Mouse (Mus musculus) cerebellum, adult 18-20 months (tissue): ENCODE measurements around the gene Otof.

Experiments used
- DNase-seq, 2 experiments: peaks; one replicate each; pipeline ENCODE4 v3.0.0; 2021

The Otof gene

GRCm38 (mm10) chr5:30461821-30462220 is at the start of gene Otof:
Gene Otof (minus strand): TSS chr5:30461932.
- DNase-seq, result peak; percentile 50 to 52

GRCm38 (mm10) chr5:30497299-30497698 is 35.6 kb upstream of the Otof start:
- no peak for DNase-seq

GRCm38 (mm10) chr5:30496821-30497220 is 35.1 kb upstream of the Otof start:
- no peak for DNase-seq

GRCm38 (mm10) chr5:30495288-30495687 is 33.6 kb upstream of the Otof start:
- no peak for DNase-seq

GRCm38 (mm10) chr5:30494606-30495005 is 32.9 kb upstream of the Otof start:
- no peak for DNase-seq

GRCm38 (mm10) chr5:30493723-30494122 is 32.0 kb upstream of the Otof start:
- DNase-seq, result no peak

GRCm38 (mm10) chr5:30490845-30491244 is 29.1 kb upstream of the Otof start:
- DNase-seq, result no peak

GRCm38 (mm10) chr5:30490215-30490614 is 28.5 kb upstream of the Otof start:
- no peak for DNase-seq

- DNase-seq, result no peak
Measured at GRCm38 (mm10) chr5:30485136-30485535, 23.4 kb upstream of the Otof start.

GRCm38 (mm10) chr5:30484591-30484990 is 22.9 kb upstream of the Otof start:
- no peak for DNase-seq

GRCm38 (mm10) chr5:30483533-30483932 is 21.8 kb upstream of the Otof start:
- peak; percentile 30 to 34 for DNase-seq

- peak; percentile 72 to 77 for DNase-seq
Measured at GRCm38 (mm10) chr5:30482319-30482718, 20.6 kb upstream of the Otof start.

- DNase-seq, result peak; percentile 36 to 42
Measured at GRCm38 (mm10) chr5:30476534-30476933, 14.8 kb upstream of the Otof start.

- DNase-seq, result no peak
Measured at GRCm38 (mm10) chr5:30472148-30472547, 10.4 kb upstream of the Otof start.

- DNase-seq, result no peak
Measured at GRCm38 (mm10) chr5:30470454-30470853, 8.7 kb upstream of the Otof start.

- no peak for DNase-seq
Measured at GRCm38 (mm10) chr5:30466315-30466714, 4.6 kb upstream of the Otof start.

- peak in 1 of 2 experiments; percentile 14 for DNase-seq
Measured at GRCm38 (mm10) chr5:30465861-30466260, 4.1 kb upstream of the Otof start, which contains the start of gene 1700001C02Rik. Gene 1700001C02Rik (plus strand): TSS chr5:30466047.

GRCm38 (mm10) chr5:30460155-30460554 is 1.6 kb downstream of the Otof start:
- no peak for DNase-seq

GRCm38 (mm10) chr5:30456056-30456455 is 5.7 kb downstream of the Otof start:
- DNase-seq, result no peak

GRCm38 (mm10) chr5:30444327-30444895 is 17.3 kb downstream of the Otof start:
- DNase-seq, result no peak

GRCm38 (mm10) chr5:30442196-30442595 is 19.5 kb downstream of the Otof start:
- DNase-seq, result no peak

GRCm38 (mm10) chr5:30440308-30440906 is 21.3 kb downstream of the Otof start:
- DNase-seq, result no peak

GRCm38 (mm10) chr5:30438931-30439330 is 22.8 kb downstream of the Otof start:
- no peak for DNase-seq

- no peak for DNase-seq
Measured at GRCm38 (mm10) chr5:30427406-30427805, 34.3 kb downstream of the Otof start.
